Mouse (Mus musculus) brown adipose tissue, adult 24 weeks (tissue): ENCODE measurements around the gene Grin1. TPM values are rescaled to one million over a fixed set of nuclear protein-coding genes. Genes with fewer than 3 reads are reported as not detected.
"Not testable (repeated sequence)": the region's sequence is repeated elsewhere in the genome, so short reads cannot be mapped to it uniquely, and the experiment has no call there.

ENCODE experiments used
- H3K27ac ChIP-seq: fragments of 200-500 bp; replicated peaks from 2 replicates; pipeline ENCODE4 v1.5.1; 2012; ENCODE audit warnings: low read depth, mild to moderate bottlenecking, low read length
- H3K4me1 ChIP-seq: fragments of 200-500 bp; 2 replicates; pipeline ENCODE4 v1.6.1; 2012; ENCODE audit warnings: low read length, mixed read lengths; ENCODE audit not compliant: control insufficient read depth, insufficient read depth, insufficient read length
- H3K4me3 ChIP-seq: fragments of 200-500 bp; 2 replicates; pipeline ENCODE4 v1.5.1; 2012; ENCODE audit warnings: low read depth, mild to moderate bottlenecking, low read length, moderate library complexity; ENCODE audit not compliant: insufficient read depth
- polyA plus RNA-seq: library from polyadenylated mRNA; stranded (reverse); fragments of >200 nt; gene quantifications from 2 replicates; pipeline ENCODE4 v1.2.4, GENCODE M21; 2012; ENCODE audit not compliant: missing spikeins, insufficient read depth, insufficient read length

Gene Grin1
- polyA plus RNA-seq, 1 experiment, result not detected

DNA sequence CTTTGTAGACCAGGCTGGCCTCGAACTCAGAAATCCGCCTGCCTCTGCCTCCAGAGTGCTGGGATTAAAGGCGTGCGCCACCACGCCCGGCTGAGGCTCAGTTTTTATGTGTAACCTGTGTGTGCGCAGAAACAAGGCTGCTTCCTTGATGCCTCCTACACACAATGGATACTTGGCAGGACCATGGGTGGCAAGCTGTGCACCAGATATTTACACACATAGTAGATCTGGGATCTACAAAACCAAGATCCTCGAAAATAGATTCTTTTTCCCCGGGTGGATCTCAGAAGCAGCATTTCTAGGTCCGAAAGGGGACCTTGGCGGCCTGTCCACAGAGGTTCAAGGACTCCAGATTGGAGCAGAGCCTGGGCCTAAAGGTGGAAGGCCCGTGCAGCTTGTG lies 57.1 kb downstream of the Grin1 start:
- H3K4me1 ChIP-seq, result peaks cover 32% of the 10 kb centered on the region
- H3K4me3 ChIP-seq, result peak overlapping the region; percentile 58
- H3K27ac ChIP-seq, result no peak overlapping the region; the same call in 1 of the 2 replicates

DNA sequence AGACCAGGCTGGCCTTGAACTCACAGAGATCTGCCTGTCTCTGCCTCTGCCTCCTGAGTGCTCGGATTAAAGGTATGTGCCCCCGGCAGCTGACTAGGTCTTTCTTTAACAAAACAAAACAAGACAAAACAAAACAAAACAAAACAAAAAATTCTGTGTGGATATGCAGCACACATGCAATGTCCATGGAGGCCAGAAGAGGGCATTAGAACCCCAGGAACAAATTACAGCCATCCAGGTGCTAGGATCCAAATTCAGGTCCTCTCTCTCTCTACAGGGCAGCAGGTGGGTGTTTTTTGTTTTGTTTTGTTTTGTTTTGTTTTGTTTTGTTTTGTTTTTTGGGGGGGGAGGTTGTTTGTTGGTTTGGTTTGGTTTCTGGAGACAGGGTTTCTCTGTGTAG lies 60.1 kb downstream of the Grin1 start:
- peaks cover 7% of the 10 kb centered on the region for H3K4me1 ChIP-seq
- H3K27ac ChIP-seq, result no peak overlapping the region
- no peak overlapping the region for H3K4me3 ChIP-seq

DNA sequence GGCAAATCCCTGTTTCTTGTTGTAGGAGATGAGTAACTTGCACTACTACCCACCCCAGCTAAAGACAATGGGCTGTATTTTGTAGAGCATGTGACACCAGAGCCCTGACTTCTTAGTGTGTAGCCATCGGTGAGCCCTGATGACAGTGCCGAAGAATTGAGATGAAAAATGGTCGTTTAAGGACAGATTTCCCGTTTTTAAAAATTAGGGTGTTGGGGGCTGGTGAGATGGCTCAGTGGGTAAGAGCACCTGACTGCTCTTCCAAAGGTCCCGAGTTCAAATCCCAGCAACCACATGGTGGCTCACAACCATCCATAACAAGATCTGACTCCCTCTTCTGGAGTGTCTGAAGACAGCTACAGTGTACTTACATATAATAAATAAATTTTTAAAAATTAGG lies 61.7 kb downstream of the Grin1 start:
- not testable (repeated sequence) for H3K27ac ChIP-seq, H3K4me3 ChIP-seq

DNA sequence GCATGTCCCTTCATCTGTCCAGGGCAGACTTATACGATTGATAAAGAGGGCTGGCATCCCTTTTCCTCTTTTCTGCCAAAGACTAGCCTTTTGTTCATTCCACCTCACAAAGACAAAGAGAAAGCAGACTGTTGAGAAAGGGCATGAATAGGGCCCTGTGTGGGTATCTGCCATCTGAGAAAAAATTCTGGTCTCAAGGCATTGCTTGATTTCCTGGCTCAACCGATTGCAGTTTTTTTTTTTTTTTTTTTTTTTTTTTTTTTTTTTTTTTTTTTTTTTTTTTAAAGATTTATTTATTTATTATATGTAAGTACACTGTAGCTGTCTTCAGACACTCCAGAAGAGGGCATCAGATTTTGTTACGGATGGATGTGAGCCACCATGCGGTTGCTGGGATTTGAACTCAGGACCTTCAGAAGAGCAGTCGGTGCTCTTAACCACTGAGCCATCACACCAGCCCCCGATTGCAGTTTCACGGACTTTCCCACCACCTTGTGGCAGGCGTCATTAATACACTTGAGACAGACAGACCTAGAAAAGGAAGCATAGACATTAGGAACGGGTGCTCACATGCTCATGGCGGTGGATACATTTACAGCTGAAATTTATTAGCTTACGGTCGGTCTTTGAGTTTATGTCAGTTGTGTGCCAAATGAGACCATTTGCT lies 62.4 kb downstream of the Grin1 start:
- H3K4me3 ChIP-seq, result peak overlapping the region; percentile 30; the same call in 1 of the 2 replicates
- H3K27ac ChIP-seq, H3K4me1 ChIP-seq: not testable (repeated sequence)

More for the DNA sequence above, 61.7 kb downstream of the Grin1 start:
- not testable (repeated sequence) for H3K4me1 ChIP-seq

DNA sequence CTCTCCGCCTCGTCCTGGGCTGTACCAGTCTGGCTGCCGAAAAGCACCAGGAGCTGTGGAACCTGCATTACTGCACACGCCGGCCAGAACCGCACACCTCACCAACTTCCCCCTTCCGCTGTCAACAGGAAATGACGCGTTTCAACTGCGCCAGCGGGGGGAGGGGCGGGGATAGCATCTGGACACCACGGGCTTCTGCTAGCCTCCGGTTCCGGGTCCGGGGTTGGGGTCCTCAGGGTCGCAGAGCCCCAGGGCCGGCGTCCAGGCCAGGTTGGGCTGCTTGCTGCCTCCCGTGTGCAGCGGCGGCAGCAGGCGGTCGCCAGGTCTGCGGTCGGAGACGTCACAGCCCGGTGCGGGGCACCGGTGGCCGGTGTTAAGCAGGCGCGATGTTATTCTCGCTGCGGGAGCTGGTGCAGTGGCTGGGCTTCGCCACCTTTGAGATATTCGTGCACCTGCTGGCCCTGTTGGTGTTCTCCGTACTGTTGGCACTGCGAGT lies 63.7 kb downstream of the Grin1 start, which contains the start of gene Tmem203:
TSS of gene Tmem203 (plus strand) at position 156 of the 496 bp plus-strand sequence.
- no peaks in the 10 kb centered on the region for H3K4me1 ChIP-seq
- H3K4me3 ChIP-seq, result peak within 1 kb of the TSS; percentile 98
- H3K27ac ChIP-seq, result peak within 1 kb of the TSS; percentile 59; the same call in 1 of the 2 replicates

DNA sequence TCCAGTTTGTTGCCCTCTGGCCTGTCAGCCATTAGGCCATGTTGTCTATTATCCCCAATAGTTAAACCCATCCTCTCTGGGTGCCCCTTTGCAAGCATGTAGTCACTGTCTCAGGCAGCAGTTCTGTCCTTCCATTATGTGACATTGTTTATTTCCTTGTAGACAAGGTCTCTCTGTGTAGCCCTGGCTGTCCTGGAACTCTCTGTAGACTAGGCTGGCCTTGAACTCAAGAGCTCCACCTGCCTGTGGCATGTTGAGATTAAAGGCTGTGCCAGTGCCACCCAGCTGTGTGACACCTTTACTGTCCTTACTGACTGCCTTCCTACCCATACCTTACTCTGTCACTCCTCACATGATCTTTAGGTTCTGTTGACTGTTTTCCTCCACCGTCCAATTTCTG lies 66.7 kb downstream of the Grin1 start:
- Histone ChIP-seq H3K4me3 (no peak overlapping the region), H3K4me1 (no peaks in the 10 kb centered on the region), H3K27ac (no peak overlapping the region)

DNA sequence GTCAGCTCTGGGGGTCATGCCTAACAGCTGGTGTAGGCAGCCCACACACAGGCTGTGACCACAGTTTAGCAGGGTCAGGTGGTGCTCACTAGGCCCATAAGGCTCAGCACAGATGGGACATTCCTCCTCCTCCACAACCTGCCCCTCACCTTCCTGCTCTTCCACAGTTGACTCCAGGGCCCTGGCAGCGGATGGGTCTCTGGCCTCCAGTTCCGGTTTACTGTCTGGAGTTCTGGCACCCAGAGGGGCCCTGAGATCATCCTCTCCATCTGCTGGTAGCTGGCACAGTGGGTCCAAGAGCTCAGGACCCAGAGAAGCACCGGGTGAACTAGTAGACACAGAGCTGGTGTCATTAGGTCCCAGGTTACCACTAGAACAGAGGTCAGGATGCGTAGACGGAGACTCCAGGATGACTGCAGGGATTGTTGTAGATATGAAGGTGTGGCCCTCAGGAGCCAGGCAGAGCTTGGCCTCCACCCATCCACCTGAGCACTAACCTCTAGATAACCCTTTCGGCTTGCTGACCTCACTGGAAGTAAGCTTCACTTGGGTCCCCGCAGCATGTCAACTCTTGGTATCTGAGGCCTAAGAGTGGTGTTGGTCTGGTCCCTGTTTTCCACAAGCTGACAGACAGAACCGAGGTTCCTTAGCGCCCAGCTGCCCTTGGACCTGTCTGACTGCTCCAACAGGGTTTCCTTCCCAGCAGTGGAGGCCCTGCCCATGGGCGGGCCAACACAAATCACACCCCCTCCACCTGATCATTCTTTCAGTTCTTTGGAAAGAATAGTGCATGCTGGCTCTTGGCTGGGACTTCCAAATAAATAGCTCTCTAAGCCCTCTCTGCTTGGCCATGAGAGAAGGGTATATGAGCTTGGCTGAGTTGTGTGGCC lies 72.6 kb downstream of the Grin1 start, which contains the start of gene AL732309.1:
TSS of gene AL732309.1 (minus strand) at position 681 of the 890 bp plus-strand sequence.
- Histone ChIP-seq H3K4me1 (peaks cover under 1% of the 10 kb centered on the region; the same call in 1 of the 2 replicates), H3K4me3 (no peak within 1 kb of the TSS), H3K27ac (no peak within 1 kb of the TSS)

DNA sequence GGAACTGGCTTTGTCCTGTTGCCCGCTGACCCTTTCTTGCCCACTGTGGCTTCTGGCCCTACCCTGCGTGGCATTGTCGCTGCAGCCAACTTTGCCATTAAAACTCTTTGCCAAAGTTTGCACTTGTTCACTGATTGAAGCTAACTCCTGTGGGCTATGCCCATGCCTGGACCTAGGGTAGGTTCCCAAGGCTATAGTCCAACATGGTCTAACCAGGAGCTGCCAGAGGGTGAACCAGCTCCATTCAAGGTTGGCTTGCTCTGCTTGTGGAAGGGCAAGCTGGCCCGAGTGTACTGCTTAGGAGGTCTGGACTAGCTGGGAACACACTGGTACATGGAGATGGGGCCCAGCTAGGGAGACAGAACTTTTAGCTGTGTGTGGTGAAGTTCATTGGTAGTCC lies 74.8 kb downstream of the Grin1 start:
- peaks cover 3% of the 10 kb centered on the region; the same call in 1 of the 2 replicates for H3K4me1 ChIP-seq
- H3K4me3 ChIP-seq, result no peak overlapping the region
- no peak overlapping the region for H3K27ac ChIP-seq

DNA sequence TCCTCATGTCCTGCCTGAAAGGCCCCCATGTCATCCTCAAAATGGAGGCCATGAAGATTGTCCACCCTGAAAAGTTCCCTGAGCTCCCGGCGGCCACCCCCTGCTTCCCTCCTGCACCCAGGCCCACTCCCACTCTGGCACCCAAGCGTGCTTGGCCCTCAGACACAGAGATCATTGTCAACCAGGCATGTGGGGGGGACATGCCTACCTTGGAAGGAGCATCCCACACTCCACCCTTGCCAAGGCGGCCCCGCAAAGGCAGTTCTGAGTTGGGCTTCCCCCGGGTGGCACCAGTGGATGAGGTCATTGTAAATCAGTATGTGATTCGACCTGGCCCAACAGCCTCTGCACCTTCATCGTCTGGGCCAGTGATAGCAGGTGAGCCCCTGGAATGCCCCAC lies 75.6 kb downstream of the Grin1 start:
- H3K4me1 ChIP-seq, result peaks cover 3% of the 10 kb centered on the region; the same call in 1 of the 2 replicates
- no peak overlapping the region for H3K4me3 ChIP-seq
- no peak overlapping the region for H3K27ac ChIP-seq

DNA sequence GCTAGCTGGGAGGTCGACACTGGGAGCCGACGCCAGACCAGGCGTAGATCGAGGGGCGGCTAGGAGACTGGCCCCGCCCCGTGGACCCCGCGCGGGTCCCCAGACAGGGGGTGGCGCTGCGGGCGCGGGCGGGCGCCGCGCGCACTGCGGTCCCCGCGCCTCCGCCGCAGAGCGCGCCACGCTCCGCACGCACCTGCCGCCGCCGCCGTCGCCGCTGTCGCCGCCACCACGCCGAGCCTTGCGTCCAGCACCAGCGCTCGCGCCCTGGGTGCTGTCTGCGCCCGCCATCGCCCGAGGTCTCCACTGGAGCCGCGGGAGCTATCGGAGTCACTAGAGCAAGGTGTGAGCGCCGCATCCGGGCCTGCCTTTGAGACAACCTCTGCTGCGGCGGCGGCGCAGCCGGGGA lies 76.9 kb downstream of the Grin1 start, which contains the start of the genes Rnf208 and Cysrt1:
TSS of gene Rnf208 (plus strand) at position 155 of the 406 bp plus-strand sequence.
TSS of gene Cysrt1 (minus strand) at position 352 of the 406 bp plus-strand sequence.
- Histone ChIP-seq H3K4me1 (peaks cover 3% of the 10 kb centered on the region; the same call in 1 of the 2 replicates), H3K27ac (no peak within 1 kb of the TSS), H3K4me3 (peak within 1 kb of the TSS; percentile 57)

DNA sequence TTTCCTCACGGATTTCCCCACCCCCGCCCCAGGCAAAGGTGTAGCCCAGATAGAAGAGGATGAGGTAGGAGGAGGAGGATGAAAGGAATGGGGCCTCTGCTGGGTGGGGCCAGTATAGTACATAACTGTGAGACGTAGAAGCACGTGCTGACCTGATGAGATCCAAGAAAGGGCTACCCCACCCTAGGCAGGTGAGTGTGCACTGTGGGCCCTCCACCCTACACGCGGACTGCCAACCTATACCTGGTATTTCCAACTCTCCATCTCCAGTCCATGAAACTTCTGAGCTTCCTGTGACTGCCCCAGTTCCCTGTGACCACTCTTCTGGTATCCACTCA lies 77.6 kb downstream of the Grin1 start:
- Histone ChIP-seq H3K4me3 (peak overlapping the region; percentile 57; the same call in 1 of the 2 replicates), H3K27ac (no peak overlapping the region), H3K4me1 (peaks cover 3% of the 10 kb centered on the region; the same call in 1 of the 2 replicates)

Other genes starting within 250 kb of the Grin1 start
- not detected in 2 replicates for gene Entpd8, start 238.9 kb downstream of the Grin1 start, polyA plus RNA-seq
- not detected in 2 replicates for gene Noxa1, start 224.0 kb downstream of the Grin1 start, polyA plus RNA-seq
- gene Nrarp, start 138.4 kb downstream of the Grin1 start, polyA plus RNA-seq, result 6.4 and 7.1 TPM in 2 replicates
- 1.8 and 6.0 TPM in 2 replicates for gene Tor4a, start 122.3 kb downstream of the Grin1 start, polyA plus RNA-seq
- gene Nelfb, start 107.7 kb downstream of the Grin1 start, polyA plus RNA-seq, result 15.4 and 19.0 TPM in 2 replicates
- gene Stpg3, start 104.5 kb downstream of the Grin1 start, polyA plus RNA-seq, result not detected in 2 replicates
- not detected in 2 replicates for gene Fam166a, start 100.4 kb downstream of the Grin1 start, polyA plus RNA-seq
- 193 and 284 TPM in 2 replicates for gene Tubb4b, start 94.5 kb downstream of the Grin1 start, polyA plus RNA-seq
- gene Slc34a3, start 84.8 kb downstream of the Grin1 start, polyA plus RNA-seq, result not detected in 2 replicates
- not detected in 2 replicates for gene Rnf224, start 82.4 kb downstream of the Grin1 start, polyA plus RNA-seq
- not detected in 2 replicates for gene Rnf208, start 76.9 kb downstream of the Grin1 start, polyA plus RNA-seq
- gene Cysrt1, start 76.7 kb downstream of the Grin1 start, polyA plus RNA-seq, result not detected in 2 replicates
- 2.3 and 5.4 TPM in 2 replicates for gene AL732309.1, start 72.3 kb downstream of the Grin1 start, polyA plus RNA-seq
- gene Tmem203, start 63.7 kb downstream of the Grin1 start, polyA plus RNA-seq, result 13.5 and 18.9 TPM in 2 replicates
- gene Tprn, start 56.6 kb downstream of the Grin1 start, polyA plus RNA-seq, result 1.7 and 3.7 TPM in 2 replicates
- 41.7 and 44.0 TPM in 2 replicates for gene Ssna1, start 46.7 kb downstream of the Grin1 start, polyA plus RNA-seq
- 18.6 and 23.7 TPM in 2 replicates for gene Anapc2, start 46.7 kb downstream of the Grin1 start, polyA plus RNA-seq
- gene Tmem210, start 31.0 kb downstream of the Grin1 start, polyA plus RNA-seq, result not detected in 2 replicates
- not detected in 2 replicates for gene Lrrc26, start 29.3 kb downstream of the Grin1 start, polyA plus RNA-seq
- gene Man1b1, start 13.2 kb upstream of the Grin1 start, polyA plus RNA-seq, result 11.3 and 16.0 TPM in 2 replicates
- 11.1 and 15.0 TPM in 2 replicates for gene Dpp7, start 37.2 kb upstream of the Grin1 start, polyA plus RNA-seq
- gene Uap1l1, start 46.5 kb upstream of the Grin1 start, polyA plus RNA-seq, result 6.1 and 9.1 TPM in 2 replicates
- not detected in 2 replicates for gene Sapcd2, start 53.1 kb upstream of the Grin1 start, polyA plus RNA-seq
- 11.3 and 18.4 TPM in 2 replicates for gene Entpd2, start 76.7 kb upstream of the Grin1 start, polyA plus RNA-seq
- gene Npdc1, start 80.2 kb upstream of the Grin1 start, polyA plus RNA-seq, result 32.5 and 41.5 TPM in 2 replicates
- not detected in 2 replicates for gene Fut7, start 104.1 kb upstream of the Grin1 start, polyA plus RNA-seq
- gene Abca2, start 109.5 kb upstream of the Grin1 start, polyA plus RNA-seq, result 30.0 and 52.4 TPM in 2 replicates
- not detected in 2 replicates for gene Clic3, start 137.7 kb upstream of the Grin1 start, polyA plus RNA-seq
- 195 and 218 TPM in 2 replicates for gene Paxx, start 141.9 kb upstream of the Grin1 start, polyA plus RNA-seq
- gene Ptgds, start 150.9 kb upstream of the Grin1 start, polyA plus RNA-seq, result 15.2 and 46.8 TPM in 2 replicates
- not detected in 2 replicates for gene Lcn12, start 174.7 kb upstream of the Grin1 start, polyA plus RNA-seq
- gene Fbxw5, start 181.6 kb upstream of the Grin1 start, polyA plus RNA-seq, result 41.1 and 47.3 TPM in 2 replicates
- gene C8g, start 182.5 kb upstream of the Grin1 start, polyA plus RNA-seq, result 6.6 and 9.2 TPM in 2 replicates
- 7.0 and 12.9 TPM in 2 replicates for gene Traf2, start 227.8 kb upstream of the Grin1 start, polyA plus RNA-seq
- 398 and 454 TPM in 2 replicates for gene Edf1, start 238.7 kb upstream of the Grin1 start, polyA plus RNA-seq